Mouse (Mus musculus): ENCODE data around the gene Nrip3. TPM values are rescaled to one million over a fixed set of nuclear protein-coding genes. Genes with fewer than 3 reads are reported as not detected.

Gene Nrip3
- polyA plus RNA-seq, 1 experiment = 1.1 TPM

GRCm38 (mm10) chr7:109708961-109709382 is 72.9 kb downstream of the Nrip3 start:
- H3K4me3 ChIP-seq (ENCODE audit: low read depth, low read length) = no peak overlapping the region
- 65% methylated on average over 3 of the region's 3 CpGs for WGBS
- no peak for TF ChIP-seq POLR2A (IDR thresholded peaks at IDR 0.05; ENCODE audit: low read depth, low read length)
- TF ChIP-seq CTCF (IDR thresholded peaks at IDR 0.05; ENCODE audit: extremely low read depth, insufficient read length, insufficient replicate concordance, low read depth, low read length) = no peak
- peaks cover 17% of the 10 kb centered on the region for H3K36me3 ChIP-seq (ENCODE audit: control insufficient read depth, insufficient read depth, low read length)
- H3K27me3 ChIP-seq (ENCODE audit: control insufficient read depth, insufficient read depth, low read length) = no peaks in the 10 kb centered on the region
- H3K27ac ChIP-seq (ENCODE audit: insufficient read depth, low read depth, low read length) = no peak overlapping the region
- H3K4me1 ChIP-seq (ENCODE audit: control insufficient read depth, insufficient read depth, insufficient read length, low read length) = peaks cover 5% of the 10 kb centered on the region; the same call in 1 of the 2 replicates

Other genes starting within 250 kb of the Nrip3 start
- gene St5, start 78.4 kb downstream of the Nrip3 start, polyA plus RNA-seq (2012; rRNA removed) = 24.8 and 37.7 TPM in 2 replicates
- gene Akip1, start 78.3 kb downstream of the Nrip3 start, polyA plus RNA-seq (2012; rRNA removed) = 2.7 and 4.3 TPM in 2 replicates
- gene BC051019, start 58.2 kb downstream of the Nrip3 start, polyA plus RNA-seq (2012; rRNA removed) = not detected in 2 replicates
- gene Ascl3, start 50.3 kb downstream of the Nrip3 start, polyA plus RNA-seq (2012; rRNA removed) = 0.27 and 1.0 TPM in 2 replicates
- 26.4 and 53.9 TPM in 2 replicates for gene Tmem9b, start 29.1 kb downstream of the Nrip3 start, polyA plus RNA-seq (2012; rRNA removed)
- 1.2 and 1.6 TPM in 2 replicates for gene Scube2, start 83.7 kb upstream of the Nrip3 start, polyA plus RNA-seq (2012; rRNA removed)
- gene Dennd5a, start 178.4 kb upstream of the Nrip3 start, polyA plus RNA-seq (2012; rRNA removed) = 8.6 and 11.7 TPM in 2 replicates
- 19.8 and 39.7 TPM in 2 replicates for gene Tmem41b, start 204.9 kb upstream of the Nrip3 start, polyA plus RNA-seq (2012; rRNA removed)
- gene Ipo7, start 236.2 kb upstream of the Nrip3 start, polyA plus RNA-seq (2012; rRNA removed) = 3.1 and 11.0 TPM in 2 replicates